Mouse (Mus musculus) T-cell, adult 2 months (primary cell): ENCODE measurements at regions not wholly inside any gene's neighbourhood (a gene's known extent, or its start where the extent isn't known, plus 50 kb on each side); places are given as distances from the start of the nearest gene placed in this dataset.
A peak's percentile ranks its signal among the peaks of the same experiment; 100 is the strongest.
"Not testable (repeated sequence)": the region's sequence is repeated elsewhere in the genome, so short reads cannot be mapped to it uniquely, and the experiment has no call there.

Experiments used
- DNase-seq: peaks from one replicate; pipeline ENCODE4 v3.0.0; 2022; ENCODE audit warnings: low spot score

GRCm38 (mm10) chr6:5663433-5664175, 61.8 kb upstream of the Dync1i1 start:
- DNase-seq = no peak

GRCm38 (mm10) chr6:5645150-5645732, 80.2 kb upstream of the Dync1i1 start:
- no peak for DNase-seq

GRCm38 (mm10) chr6:5634222-5634621, 91.2 kb upstream of the Dync1i1 start:
- DNase-seq = no peak

- DNase-seq = no peak
Measured at GRCm38 (mm10) chr6:5633036-5633708, 92.3 kb upstream of the Dync1i1 start.

GRCm38 (mm10) chr6:5624085-5624484, 101.4 kb upstream of the Dync1i1 start:
- DNase-seq = no peak

GRCm38 (mm10) chr6:5621582-5621981, 103.9 kb upstream of the Dync1i1 start:
- no peak for DNase-seq

- no peak for DNase-seq
Measured at GRCm38 (mm10) chr6:5594011-5594410, 97.9 kb upstream of the Pdk4 start.

GRCm38 (mm10) chr6:5589635-5590034, 93.5 kb upstream of the Pdk4 start:
- DNase-seq = peak; percentile 39

GRCm38 (mm10) chr6:5582923-5583525, 86.9 kb upstream of the Pdk4 start:
- no peak for DNase-seq

GRCm38 (mm10) chr6:5576891-5577290, 80.8 kb upstream of the Pdk4 start:
- not testable (repeated sequence) for DNase-seq

- no peak for DNase-seq
Measured at GRCm38 (mm10) chr6:5566582-5566981, 70.5 kb upstream of the Pdk4 start.

- DNase-seq = no peak
Measured at GRCm38 (mm10) chr6:5565049-5565448, 68.9 kb upstream of the Pdk4 start.

GRCm38 (mm10) chr6:5553703-5554394, 57.7 kb upstream of the Pdk4 start:
- DNase-seq = no peak

- no peak for DNase-seq
Measured at GRCm38 (mm10) chr6:5550067-5550466, 54.0 kb upstream of the Pdk4 start.
